Mouse (Mus musculus) activated CD4-positive, CD25-positive, alpha-beta regulatory T cell, adult 4 months (primary cell): Measurements from ENCODE around the gene Slc7a5. TPM values are rescaled to one million over a fixed set of nuclear protein-coding genes. Genes with fewer than 3 reads are reported as not detected.

Source experiments
- ATAC-seq: one replicate; pipeline ENCODE4 v1.8.0; 2017
- polyA plus RNA-seq, 2 experiments: library from polyadenylated mRNA; unstranded; fragments of 100-300 nt; shearing (Covaris generic); gene quantifications; one replicate each; pipeline ENCODE4 v1.2.1; 2017

Slc7a5 gene
- polyA plus RNA-seq, 2 experiments from 2014 or later: 4.7 to 6.6 TPM

DNA sequence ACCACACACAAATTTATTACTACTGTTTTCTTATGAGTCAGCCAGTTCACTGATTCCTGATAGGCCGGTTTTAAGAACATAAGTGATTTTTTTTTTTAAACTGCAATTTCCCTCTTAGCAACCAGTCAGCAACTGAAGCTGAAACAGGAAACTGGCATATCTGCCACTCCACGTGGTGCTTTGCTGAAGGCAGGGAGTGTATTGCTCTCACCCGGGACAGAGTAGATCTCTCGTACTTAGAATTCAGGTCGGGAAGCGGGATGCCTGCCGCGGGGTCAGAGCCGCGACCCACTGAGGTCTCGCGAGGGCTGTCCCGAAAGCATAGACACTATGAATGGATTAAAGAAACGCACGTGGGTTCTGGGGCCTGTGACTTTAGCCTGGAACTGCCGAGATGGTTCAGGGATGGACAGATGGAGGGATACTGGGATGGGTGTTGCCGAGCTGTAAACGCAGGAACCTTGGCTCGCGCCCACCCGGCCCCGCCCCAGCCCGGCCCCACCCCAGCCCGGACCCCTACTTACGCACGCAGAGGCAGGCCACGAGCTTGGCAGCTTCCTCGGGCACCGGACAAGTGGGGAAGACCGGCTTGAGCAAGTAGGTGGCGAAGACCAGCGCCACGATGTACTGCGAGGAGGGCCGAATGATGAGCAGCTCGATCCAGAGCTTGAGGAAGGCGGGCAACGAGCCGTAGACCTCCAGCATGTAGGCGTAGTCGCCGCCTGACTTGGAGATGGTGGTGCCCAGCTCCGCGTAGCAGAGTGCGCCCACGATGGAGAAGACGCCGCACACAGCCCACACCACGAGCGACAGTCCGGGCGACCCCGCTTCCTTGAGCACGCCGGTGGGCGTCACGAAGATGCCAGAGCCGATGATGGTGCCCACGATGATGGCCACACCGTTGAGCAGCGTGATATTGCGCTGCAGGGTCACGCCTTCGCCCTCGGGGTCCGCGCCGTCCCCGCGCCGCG is 667 bp downstream of the Slc7a5 start:
- ATAC-seq: peak; percentile 41

DNA sequence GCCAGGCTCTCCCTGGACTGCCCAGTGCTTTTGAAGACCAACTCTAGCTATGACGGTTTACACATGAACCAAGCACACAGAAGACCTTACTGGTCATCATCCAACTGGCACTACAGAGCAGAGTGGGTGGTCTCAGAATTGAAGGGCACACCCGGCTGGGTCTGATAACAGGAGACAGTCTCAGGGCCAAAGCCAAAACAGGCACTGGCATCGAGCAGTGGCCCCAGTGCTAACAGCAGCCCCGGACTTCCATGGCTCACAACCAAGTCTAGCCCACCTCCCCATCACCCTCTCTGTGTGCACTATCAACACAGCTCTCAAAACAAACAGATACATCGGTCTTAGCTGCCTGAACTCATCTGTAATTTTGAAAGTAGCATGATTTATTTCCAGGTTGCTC is 1.6 kb downstream of the Slc7a5 start:
- ATAC-seq: no peak

DNA sequence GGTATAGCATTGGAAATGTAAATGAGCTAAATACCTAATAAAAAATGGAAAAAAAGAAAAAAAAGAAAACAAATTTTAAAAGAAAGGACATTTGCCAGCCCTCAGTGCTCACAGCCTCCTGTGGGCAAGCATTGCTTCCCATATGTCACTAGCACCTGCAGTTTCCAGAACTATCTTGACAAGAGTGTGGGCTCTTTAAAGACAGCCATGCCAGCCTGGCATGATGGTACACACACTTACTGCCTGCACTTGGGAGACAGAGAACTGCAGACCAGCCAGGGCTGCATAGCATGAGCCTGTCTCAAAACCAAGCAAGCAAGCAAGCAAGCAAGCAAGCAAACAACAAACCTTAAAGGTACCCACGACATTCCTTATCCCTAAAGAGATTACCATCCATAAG is 2.1 kb downstream of the Slc7a5 start:
- no peak for ATAC-seq

DNA sequence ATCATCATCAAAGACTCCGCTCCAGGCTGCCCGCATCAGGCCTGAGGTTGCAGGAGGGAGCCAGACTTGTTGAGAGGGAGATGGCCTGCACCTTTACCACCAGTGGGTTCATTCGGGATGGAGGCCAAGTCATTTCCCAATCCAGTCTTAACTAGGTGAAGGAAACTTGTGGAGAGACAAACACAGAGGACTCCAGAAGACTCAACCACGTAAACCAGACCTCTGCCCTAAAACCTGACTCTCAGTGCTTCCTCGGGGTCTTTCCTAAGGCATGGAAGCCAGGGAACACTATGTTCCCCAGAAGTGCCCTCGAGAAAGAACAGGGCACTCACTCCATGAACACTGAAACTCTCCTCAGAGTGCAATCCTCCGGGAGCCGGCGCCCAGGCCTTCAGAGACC is 2.5 kb downstream of the Slc7a5 start:
- ATAC-seq: no peak

DNA sequence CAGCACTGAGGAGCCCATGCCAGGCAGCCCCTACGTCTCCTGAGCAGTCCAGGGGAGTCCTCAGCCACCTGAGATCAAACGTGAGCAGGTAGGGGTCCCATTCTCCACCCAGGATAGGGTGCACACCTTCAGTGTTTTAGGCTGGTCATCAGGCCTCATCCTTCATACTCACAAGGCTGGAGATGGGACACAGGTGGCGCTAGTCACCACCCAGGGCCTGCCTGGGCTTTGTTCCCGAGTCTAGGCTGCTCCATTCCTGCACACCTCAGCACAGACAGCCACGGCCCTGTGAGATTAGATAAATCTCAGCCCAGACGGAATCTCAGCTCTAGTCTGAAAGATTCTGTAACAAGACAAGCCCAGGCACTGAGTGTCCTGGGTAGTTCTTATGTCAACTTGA is 3.5 kb downstream of the Slc7a5 start:
- ATAC-seq: no peak

DNA sequence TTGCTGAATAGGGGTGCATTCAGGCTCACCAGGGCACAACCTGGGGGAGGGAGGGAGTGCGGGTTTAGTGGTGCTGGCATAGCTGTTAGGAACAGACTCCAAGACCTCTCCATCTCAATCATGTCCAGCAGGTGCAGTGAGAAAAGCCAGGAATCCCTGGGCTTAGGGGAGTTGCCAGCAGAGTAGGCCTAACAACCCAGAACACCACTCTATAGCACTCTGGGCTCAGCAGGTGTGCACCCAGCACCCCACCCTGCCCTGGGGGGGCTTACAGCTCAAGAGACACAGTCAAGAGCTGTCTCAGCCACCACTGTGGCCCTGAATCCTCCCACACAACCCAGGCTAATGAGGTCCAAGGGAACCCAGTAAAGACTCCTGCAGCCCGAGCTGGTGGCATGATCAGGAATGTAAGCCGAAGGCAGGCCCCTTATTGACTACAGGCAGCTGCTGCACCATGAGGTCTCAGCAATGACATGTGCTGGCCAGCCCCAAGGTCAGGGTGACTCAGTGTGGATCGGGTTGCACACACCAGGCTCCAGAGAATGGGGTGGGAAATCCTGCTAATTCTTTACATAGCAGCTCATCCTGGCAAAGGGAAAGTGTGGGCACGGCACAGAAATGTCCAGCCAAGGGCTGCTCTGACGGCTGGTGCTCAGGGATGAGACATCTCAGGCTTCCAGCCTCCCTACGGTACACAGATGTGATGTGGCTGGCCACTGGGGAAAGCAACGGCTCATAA is 5.8 kb downstream of the Slc7a5 start:
- ATAC-seq: no peak

DNA sequence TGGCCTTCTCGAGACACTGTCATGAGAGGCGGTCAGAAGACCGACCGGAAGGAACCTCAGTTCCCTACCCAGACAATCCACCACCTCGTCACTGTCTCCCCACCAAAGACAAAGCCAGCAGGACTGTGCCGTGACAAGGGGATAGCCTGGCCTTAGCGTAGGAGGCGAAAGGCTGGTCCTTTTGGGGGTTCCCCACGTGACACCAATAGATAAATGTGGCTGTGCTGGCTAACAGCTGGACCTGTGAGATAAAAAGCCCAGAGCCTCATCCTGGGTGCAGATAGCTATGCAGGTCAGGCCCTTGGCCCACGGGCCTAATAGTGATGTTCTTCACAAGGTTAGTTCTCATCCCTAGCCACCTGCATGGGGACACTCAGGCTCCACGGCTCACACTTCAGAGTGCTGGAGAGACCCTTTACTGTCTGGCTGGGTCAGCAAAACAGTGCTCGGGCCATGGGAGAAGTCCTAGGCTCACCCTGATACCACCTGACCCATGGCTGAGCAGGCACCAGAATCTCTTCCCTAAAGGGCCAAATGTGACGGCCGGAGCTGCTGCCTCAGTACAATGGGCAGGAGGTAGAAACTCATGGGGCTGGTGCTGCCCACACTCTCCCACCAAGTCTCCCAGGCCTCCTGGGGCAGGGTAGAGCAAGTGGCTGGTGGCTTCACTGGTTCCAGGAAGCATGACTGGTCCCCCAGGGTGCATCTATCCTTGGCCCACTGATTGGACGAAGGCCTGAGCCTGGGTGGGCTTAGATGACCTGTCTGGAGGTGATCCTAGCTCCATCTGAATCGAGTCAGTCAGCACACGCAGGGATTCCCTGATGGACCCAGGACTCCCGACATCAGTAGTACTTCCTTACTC is 8.1 kb downstream of the Slc7a5 start:
- ATAC-seq: no peak

DNA sequence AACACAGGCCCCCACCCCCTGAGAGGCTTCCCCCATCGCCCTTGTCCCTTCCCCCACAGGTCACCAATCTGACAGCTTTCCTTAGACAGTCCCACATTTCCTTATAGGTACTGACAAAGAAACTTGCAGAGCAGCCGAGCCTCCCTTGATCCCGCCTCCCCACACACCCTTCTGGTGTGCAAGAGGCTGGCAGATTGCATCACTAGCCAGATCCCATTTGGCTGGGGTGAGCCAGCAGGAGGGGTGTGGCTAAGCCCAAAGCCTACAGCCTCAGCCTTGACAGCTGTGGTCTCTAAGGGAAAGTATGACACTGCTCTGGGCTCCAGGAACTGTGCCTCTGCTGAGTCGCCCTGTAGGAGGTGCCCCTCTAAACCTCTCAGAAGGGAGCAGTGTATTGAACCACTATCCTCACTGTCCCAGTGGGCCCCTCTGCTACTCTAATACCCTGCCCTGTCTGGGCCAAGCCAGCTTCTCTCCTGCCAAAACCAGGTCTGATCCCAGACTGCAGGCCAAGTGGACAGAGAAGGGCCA is 9.0 kb downstream of the Slc7a5 start:
- peak; percentile 70 for ATAC-seq

DNA sequence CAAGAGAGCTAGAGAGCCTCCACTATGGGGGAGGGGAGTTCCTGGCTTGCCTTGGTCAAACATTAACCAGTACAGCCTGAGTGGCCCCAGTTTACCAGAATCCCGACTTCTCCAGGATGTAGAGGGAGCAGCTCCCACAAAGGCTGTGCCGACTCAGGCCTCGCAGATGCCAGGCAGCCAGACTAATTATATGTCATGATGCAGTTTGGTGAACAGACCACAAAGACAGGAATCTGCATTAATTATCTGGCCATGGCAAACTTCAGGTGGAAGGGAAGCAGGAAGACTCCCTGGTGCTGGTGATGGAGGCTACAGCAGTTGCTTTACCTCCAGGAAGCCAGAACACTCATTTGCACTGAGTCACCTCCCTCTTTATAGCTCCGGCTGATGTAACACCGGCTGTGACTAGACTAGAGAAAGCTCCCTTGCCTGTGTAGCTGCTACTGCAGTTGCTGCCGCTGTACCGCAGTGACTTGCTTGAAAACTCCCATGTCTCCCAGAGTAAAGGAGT is 9.6 kb downstream of the Slc7a5 start:
- ATAC-seq: peak; percentile 37

DNA sequence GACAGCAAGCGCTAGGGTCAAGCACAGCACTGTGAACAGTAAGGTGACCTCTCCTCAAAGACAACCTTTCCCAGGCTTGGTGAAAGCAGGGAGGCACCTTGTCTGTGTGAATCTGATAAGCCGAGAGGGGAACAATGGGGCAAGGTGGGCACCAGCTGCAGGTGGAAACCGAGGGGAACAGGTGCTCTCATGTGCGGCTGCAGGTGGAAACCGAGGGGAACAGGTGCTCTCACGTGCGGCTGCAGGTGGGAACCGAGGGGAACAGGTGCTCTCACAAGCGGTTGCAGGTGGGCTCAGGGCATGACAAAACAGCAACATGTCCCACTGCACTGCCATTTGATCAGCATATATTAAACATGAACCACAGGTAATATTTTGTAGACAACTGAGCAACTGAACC is 10.3 kb downstream of the Slc7a5 start:
- ATAC-seq: no peak

DNA sequence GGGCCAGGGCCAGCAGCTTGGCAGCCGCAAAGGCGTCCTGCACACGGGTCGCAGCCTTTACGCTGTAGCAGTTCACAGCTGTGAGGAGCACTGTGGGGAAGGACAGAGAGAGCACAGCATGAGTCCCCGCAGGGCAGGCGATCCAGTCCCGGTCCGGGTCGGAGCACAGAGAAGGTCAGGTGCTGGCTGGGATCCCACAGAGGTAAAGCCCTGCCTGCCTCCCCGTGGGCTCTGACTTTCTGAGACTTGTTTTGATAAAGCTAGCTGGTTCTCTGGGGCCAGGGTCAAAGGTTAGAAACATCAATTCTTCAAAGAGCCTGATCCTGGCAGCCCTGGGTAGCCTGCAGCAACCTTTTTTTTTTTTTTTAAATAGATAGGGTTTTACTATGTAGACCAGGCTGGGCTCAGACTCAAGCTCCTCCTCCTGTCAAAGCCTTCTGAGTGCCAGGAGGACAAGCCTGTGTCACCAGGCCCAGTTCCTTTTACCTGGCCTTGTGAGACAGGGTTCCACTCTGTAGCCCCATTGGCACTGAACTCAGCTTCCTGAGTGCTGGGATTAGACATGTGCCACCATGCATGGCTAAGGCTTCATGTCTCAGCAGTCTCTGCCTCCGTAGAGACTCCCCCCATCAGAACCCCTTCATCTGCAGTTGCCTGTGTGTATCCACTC is 10.9 kb downstream of the Slc7a5 start:
- ATAC-seq: no peak

DNA sequence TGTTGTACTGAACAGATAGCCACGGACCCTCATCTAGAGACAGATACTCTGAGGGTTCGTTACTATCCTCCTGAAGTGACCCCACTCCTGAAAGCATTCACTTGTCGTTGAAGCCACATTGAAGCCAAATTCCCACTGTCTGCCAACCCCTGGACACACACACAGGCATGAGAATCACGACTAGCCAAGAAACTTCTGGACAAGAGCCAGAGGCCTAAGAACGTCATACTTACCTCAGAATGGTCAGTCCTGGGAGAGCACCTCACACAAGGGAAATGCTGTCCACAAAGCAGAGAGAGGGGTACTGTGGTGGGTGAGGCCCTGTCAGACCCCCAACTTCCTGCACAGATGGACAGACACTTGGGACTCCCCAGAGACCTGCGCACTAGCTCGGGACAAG is 11.6 kb downstream of the Slc7a5 start:
- no peak for ATAC-seq

DNA sequence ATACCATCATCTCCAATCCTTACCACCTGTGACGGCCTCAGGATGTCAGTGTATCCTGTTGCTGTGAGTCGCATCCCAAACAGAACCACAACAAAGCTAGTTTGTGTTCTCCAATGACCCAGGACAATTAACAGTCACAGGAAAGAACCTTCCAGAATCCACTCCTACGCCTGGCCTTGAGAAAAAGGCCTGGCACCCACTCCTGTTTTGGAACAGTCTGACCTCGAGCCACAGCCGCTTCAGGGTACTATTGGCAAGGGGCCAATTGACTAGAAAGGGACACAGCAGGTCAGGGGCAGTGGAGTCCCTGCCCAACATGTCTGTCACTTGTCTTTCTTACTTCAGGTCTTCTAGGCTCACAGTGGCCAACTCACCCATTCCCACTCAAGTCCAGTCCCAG is 14.6 kb downstream of the Slc7a5 start:
- no peak for ATAC-seq

DNA sequence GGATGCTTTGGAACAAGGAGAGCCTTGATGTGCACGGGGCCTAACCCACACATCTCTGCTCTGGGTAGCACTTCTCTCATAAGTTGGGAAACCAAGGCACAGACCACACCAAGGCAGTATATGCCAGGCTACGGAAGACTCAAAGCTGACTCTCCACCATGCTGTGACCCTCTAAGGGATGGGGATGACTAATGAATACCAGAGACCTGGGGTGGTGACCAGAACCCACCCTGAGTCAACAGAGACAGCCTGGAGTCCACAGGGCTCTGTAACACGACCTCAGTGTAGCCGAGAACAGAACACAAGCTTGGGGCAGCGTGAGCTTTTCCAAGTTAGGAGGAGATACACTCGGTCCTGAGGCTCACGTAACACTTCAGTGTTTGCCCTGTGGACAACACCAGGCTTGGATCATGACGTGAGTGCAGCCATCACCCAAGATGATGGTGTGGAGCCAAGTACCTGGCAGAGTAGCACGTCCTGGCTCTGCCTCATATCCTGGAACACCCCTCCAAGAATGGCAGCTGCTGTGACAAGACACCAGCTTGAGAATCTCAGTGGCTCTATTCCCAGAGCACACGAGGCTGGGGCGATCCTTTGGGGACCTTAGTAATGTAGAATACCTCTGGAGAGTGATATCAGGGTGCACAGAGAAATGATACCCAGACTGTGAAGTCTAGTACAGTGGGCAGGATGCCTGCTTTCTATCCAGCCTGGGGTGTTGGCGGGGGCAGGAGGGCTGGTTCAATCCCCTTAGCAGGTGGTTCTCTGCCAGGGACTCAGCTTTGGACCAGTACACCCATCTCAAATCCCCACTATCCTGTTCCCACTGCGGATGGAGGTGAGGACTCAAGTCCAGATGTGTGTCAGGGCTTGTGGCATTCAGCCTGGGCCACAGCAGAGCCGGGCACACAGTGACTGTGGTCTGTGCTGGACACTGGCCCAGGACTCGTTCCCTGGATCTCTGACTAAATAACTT is 17.4 kb downstream of the Slc7a5 start:
- ATAC-seq: no peak

DNA sequence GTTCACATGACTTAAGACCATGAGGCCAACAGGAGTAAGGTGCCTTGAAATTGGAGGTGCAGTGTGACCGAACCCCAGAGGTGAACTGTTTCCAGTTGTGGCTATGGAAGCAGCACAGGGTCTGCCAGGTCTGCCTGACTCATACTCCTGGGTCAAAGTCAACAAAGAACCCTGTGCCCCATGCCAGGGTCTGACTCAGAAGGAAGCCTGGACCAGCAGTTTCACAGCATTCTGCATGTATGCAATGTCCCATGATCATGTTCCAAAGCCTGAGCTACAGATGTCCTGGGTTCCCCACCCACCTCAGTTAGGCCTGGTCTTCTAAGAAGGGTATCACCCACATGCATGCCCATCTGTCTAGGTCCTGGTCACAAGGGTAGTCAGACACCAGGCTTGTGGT is 18.2 kb downstream of the Slc7a5 start:
- no peak for ATAC-seq

DNA sequence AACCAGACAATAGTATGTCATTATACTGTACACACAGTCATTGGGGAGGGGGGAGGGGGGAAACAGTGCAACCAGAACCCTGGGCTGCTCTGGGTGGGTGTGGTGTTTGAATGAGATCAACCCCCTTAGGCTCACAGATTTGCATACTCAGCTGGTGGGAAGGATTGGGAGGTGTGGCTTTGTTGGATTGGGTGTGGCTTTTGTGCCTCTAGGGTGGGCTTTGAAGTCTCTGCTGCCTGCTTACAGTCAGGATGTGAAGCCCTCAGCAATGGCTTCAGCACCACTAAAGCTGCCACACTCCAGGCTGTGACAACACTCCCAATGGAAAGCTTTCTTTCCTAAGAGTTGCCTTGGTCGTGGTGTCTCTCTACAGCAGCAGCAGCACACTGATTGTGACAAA is 19.9 kb downstream of the Slc7a5 start:
- ATAC-seq: no peak

DNA sequence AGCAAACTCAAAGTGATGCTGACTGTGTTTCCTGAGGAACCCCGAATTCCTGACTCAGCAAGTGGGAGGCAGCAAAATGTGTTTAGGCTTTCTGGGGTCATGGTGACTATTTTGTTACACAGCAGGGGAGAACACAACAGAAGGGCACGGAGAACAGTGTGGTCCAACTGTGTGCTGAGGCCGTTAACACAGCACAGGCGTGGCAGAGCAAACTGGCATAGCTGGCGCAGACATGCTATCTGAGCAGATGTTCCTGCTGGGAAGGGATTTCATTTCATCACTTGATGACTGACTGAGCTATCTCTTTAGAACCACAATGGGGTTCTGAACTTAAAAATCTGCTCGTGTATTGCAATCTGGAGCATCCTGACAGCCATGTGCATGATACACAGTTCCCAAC is 22.1 kb downstream of the Slc7a5 start:
- ATAC-seq: no peak

DNA sequence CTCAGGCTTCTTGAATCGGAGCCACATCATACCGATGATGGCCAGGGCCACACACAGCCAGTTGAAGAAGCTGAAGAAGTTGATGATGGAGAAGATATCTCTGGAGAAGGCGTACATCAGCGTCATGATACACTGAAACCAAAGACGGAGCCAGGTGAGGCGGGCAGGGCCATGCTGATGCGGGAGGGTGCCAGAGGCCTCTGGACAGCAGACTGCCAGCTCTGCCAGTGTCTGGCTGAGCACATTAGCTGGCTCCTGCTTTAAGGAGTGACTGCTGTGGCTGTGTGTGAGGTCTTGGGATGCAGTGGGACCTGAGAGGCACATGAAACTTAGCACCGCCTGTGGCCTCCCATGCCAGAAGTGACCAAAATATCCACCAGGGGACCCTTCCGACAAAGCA is 22.5 kb downstream of the Slc7a5 start:
- no peak for ATAC-seq

DNA sequence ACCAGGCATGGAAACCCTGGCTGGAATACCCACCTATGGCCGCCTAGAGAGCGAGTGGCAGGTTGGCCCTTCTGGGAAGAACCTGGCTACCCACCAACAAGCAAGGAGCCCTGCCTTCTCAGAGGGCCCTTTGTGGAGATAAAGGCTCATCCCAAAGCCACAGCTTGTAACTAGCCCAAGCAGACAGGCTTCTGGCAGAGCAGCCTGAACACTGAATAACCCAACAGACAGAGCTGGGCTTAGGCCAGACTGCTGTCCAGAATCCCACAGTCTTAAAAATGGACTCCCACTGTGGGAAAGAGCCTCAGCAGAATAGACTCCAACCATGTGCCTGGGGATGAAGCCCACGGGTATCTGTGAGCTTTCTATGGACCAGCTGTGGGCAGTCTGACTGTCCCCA is 23.3 kb downstream of the Slc7a5 start:
- ATAC-seq: no peak

DNA sequence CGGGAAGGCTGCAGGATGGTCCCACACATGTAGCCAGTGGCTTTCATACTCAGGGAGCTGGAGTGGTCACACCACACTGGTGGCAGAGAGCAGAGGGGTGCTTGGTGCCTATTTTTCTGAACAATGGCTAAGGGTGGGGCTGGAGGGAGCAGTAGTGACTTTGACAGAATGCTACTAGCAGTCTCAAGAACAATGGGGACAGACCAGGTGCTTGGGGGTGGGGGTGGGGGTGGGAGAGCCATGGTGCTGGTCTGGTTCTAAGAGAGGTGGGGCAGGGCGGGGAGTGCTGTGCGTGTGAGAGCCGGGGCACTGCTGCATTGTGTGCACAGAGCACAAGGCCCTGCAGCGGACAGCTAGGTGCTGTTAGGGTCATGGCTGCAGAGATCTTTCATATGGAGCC is 25.6 kb downstream of the Slc7a5 start:
- ATAC-seq: no peak

DNA sequence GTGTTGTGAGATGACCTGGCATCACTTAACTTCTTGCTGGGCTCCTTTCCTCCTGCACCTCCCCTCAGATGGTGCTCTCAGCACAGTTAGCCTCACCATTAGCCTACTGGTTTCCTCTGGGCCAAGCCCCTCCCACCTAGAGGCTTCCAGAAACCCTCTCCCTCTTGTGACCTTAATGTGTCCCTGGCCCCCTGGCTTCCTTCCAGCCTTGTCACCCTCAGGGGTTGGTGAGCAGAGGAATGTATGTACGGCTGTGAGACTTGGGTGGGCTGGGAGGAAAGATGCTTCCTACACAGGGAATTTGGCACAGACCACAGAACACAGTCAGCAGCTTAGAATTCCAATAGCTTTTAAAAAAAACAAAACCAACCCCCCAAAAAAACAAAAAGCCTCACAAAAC is 26.7 kb downstream of the Slc7a5 start:
- no peak for ATAC-seq
